Mouse (Mus musculus) CH12.LX (cell line): ENCODE measurements around the gene Sec24c. TPM values are rescaled to one million over a fixed set of nuclear protein-coding genes. Genes with fewer than 3 reads are reported as not detected.

Source experiments
- DNase-seq: peaks from one replicate; pipeline ENCODE4 v3.0.0-alpha.2; 2013; ENCODE audit errors: extremely low read depth
- H3K27ac ChIP-seq: 2 replicates; pipeline ENCODE4 v1.5.1; 2012; ENCODE audit warnings: low read depth, mild to moderate bottlenecking, control low read depth, moderate library complexity; ENCODE audit not compliant: insufficient read depth
- H3K27me3 ChIP-seq: replicated peaks from 2 replicates; pipeline ENCODE3; 2012; ENCODE audit warnings: inconsistent platforms
- H3K36me3 ChIP-seq, 2 experiments: replicated peaks in 1 of 2; 2 replicates each; pipeline versions ENCODE3 to v1.6.1; 2012; ENCODE audit warnings: inconsistent platforms in 1 of 2, low read length in 1 of 2, mild to moderate bottlenecking in 1 of 2, mixed read lengths in 1 of 2, moderate library complexity in 1 of 2; ENCODE audit not compliant: control insufficient read depth in 1 of 2, insufficient read depth in 1 of 2
- H3K4me1 ChIP-seq, 2 experiments: 2 replicates each; pipeline ENCODE4 v1.6.1; 2012; ENCODE audit warnings: inconsistent platforms in 1 of 2, moderate library complexity in 1 of 2; ENCODE audit not compliant: insufficient read depth in 2 of 2, control insufficient read depth in 1 of 2
- H3K4me2 ChIP-seq: 2 replicates; pipeline ENCODE4 v1.6.1; 2012; ENCODE audit warnings: low read depth, mild to moderate bottlenecking, control low read depth; ENCODE audit not compliant: poor library complexity, insufficient read depth, severe bottlenecking
- H3K4me3 ChIP-seq, 3 experiments: fragments of 150-350 bp in 1 of 3; sonication (generic) in 1 of 3; replicated peaks in 1 of 3; 2 replicates each; pipeline versions ENCODE3 to v1.5.1; 2011 to 2012; ENCODE audit warnings: low read depth in 2 of 3, low read length in 2 of 3, mild to moderate bottlenecking in 2 of 3, moderate library complexity in 2 of 3, control low read depth in 1 of 3, improper control_type of control experiment in 1 of 3, inconsistent platforms in 1 of 3, mixed read lengths in 1 of 3; ENCODE audit not compliant: poor library complexity in 1 of 3
- H3K79me2 ChIP-seq: replicated peaks from 2 replicates; pipeline ENCODE4 v1.6.1; 2012; ENCODE audit warnings: mild to moderate bottlenecking, moderate library complexity; ENCODE audit not compliant: control insufficient read depth, poor library complexity, insufficient read depth, severe bottlenecking; ENCODE audit errors: extremely low read depth
- H3K9ac ChIP-seq: 2 replicates; pipeline ENCODE4 v1.6.1; 2012; ENCODE audit warnings: low read depth, mild to moderate bottlenecking, control low read depth, moderate library complexity; ENCODE audit not compliant: insufficient read depth
- H3K9me3 ChIP-seq: replicated peaks from 2 replicates; pipeline ENCODE3; 2012; ENCODE audit warnings: low read length, inconsistent platforms, mixed read lengths
- CHD1 ChIP-seq: IDR thresholded peaks from 2 replicates; pipeline ENCODE4 v1.6.1; 2012; ENCODE audit warnings: low read depth, low read length, improper control_type of control experiment, inconsistent platforms
- CHD2 ChIP-seq: IDR thresholded peaks from 2 replicates; pipeline ENCODE4 v1.6.1; 2011; ENCODE audit warnings: low read length, improper control_type of control experiment
- CTCF ChIP-seq, 2 experiments: IDR thresholded peaks in 1 of 2; conservative IDR thresholded peaks in 1 of 2; 2 replicates each; pipeline ENCODE4 v1.5.1; 2011 to 2012; ENCODE audit warnings: low read depth in 2 of 2, low read length in 2 of 2, improper control_type of control experiment in 1 of 2, inconsistent platforms in 1 of 2, mild to moderate bottlenecking in 1 of 2, moderate library complexity in 1 of 2
- E2F4 ChIP-seq: IDR thresholded peaks from 2 replicates; pipeline ENCODE4 v1.6.1; 2011; ENCODE audit warnings: low read depth, low read length, improper control_type of control experiment; ENCODE audit not compliant: insufficient replicate concordance
- ELF1 ChIP-seq: IDR thresholded peaks from 2 replicates; pipeline ENCODE4 v1.6.1; 2014; ENCODE audit warnings: low read depth, mild to moderate bottlenecking, inconsistent platforms, low read length, improper control_type of control experiment
- EP300 ChIP-seq: IDR thresholded peaks from 2 replicates; pipeline ENCODE4 v1.6.1; 2011; ENCODE audit warnings: low read length, improper control_type of control experiment
- ETS1 ChIP-seq: conservative IDR thresholded peaks from 2 replicates; pipeline ENCODE4 v1.6.1; 2012; ENCODE audit warnings: low read depth, mild to moderate bottlenecking, inconsistent platforms, low read length, improper control_type of control experiment, moderate library complexity
- GABPA ChIP-seq: IDR thresholded peaks from 2 replicates; pipeline ENCODE4 v1.6.1; 2012; ENCODE audit warnings: low read depth, low read length, improper control_type of control experiment, inconsistent platforms; ENCODE audit not compliant: insufficient replicate concordance
- HCFC1 ChIP-seq: IDR thresholded peaks from 2 replicates; pipeline ENCODE4 v1.6.1; 2012; ENCODE audit warnings: low read depth, mild to moderate bottlenecking, inconsistent platforms, low read length, improper control_type of control experiment
- IRF4 ChIP-seq: IDR thresholded peaks from 2 replicates; pipeline ENCODE4 v1.6.1; 2014; ENCODE audit warnings: low read depth, mild to moderate bottlenecking, inconsistent platforms, low read length, improper control_type of control experiment
- JUN ChIP-seq: IDR thresholded peaks from 2 replicates; pipeline ENCODE4 v1.6.1; 2011; ENCODE audit warnings: low read depth, mild to moderate bottlenecking, low read length, improper control_type of control experiment, moderate library complexity; ENCODE audit not compliant: insufficient read depth
- MAFK ChIP-seq: IDR thresholded peaks from 2 replicates; pipeline ENCODE4 v1.6.1; 2011; ENCODE audit warnings: low read length, improper control_type of control experiment; ENCODE audit not compliant: insufficient replicate concordance
- MAX ChIP-seq: IDR thresholded peaks from 2 replicates; pipeline ENCODE4 v1.6.1; 2011; ENCODE audit warnings: low read length, improper control_type of control experiment
- MAZ ChIP-seq: IDR thresholded peaks from 2 replicates; pipeline ENCODE4 v1.6.1; 2012; ENCODE audit warnings: low read depth, mild to moderate bottlenecking, inconsistent platforms, low read length, improper control_type of control experiment, moderate library complexity
- PAX5 ChIP-seq: IDR thresholded peaks from 2 replicates; pipeline ENCODE4 v1.6.1; 2012; ENCODE audit warnings: low read length, inconsistent platforms, mixed read lengths
- POLR2A ChIP-seq: IDR thresholded peaks from 2 replicates; pipeline ENCODE4 v1.6.1; 2011; ENCODE audit warnings: low read depth, mild to moderate bottlenecking, improper control_type of control experiment, low read length
- POLR2AphosphoS2 ChIP-seq: IDR thresholded peaks from 2 replicates; pipeline ENCODE4 v1.6.1; 2011; ENCODE audit warnings: low read depth, low read length, improper control_type of control experiment
- RAD21 ChIP-seq: IDR thresholded peaks from 2 replicates; pipeline ENCODE4 v1.6.1; 2011; ENCODE audit warnings: low read depth, mild to moderate bottlenecking, low read length, improper control_type of control experiment, moderate library complexity
- SIN3A ChIP-seq: IDR thresholded peaks from 2 replicates; pipeline ENCODE4 v1.6.1; 2012; ENCODE audit warnings: low read length, improper control_type of control experiment, inconsistent platforms
- SMC3 ChIP-seq: IDR thresholded peaks from 2 replicates; pipeline ENCODE4 v1.6.1; 2011; ENCODE audit warnings: low read depth, low read length, improper control_type of control experiment
- TBP ChIP-seq: conservative IDR thresholded peaks from 2 replicates; pipeline ENCODE4 v1.6.1; 2011; ENCODE audit warnings: low read depth, low read length, improper control_type of control experiment
- TCF12 ChIP-seq: IDR thresholded peaks from 2 replicates; pipeline ENCODE4 v1.6.1; 2014; ENCODE audit warnings: low read depth, mild to moderate bottlenecking, inconsistent platforms, low read length, improper control_type of control experiment
- UBTF ChIP-seq: IDR thresholded peaks from 2 replicates; pipeline ENCODE4 v1.6.1; 2012; ENCODE audit warnings: low read depth, mild to moderate bottlenecking, inconsistent platforms, low read length, improper control_type of control experiment, moderate library complexity
- USF2 ChIP-seq: conservative IDR thresholded peaks from 2 replicates; pipeline ENCODE4 v1.6.1; 2011; ENCODE audit warnings: low read depth, low read length, improper control_type of control experiment
- ZKSCAN1 ChIP-seq: IDR thresholded peaks from 2 replicates; pipeline ENCODE4 v1.6.1; 2012; ENCODE audit warnings: low read depth, inconsistent platforms, low read length, improper control_type of control experiment, borderline replicate concordance
- dilution Hi-C: fragments of 300-500 bp; cut with MboI; formaldehyde crosslinking; loops from 2 replicates; pipeline ENCODE4 v1.14.3; 2020; ENCODE audit warnings: low sequenced_read_pairs; ENCODE audit not compliant: extremely low pct_unique_long_range_greater_than_20kb, extremely low pct_ligation_motif_present
- in situ Hi-C: fragments of 300-500 bp; cut with MboI; formaldehyde crosslinking; loops from 3 replicates; pipeline ENCODE4 v1.14.3; 2019; ENCODE audit warnings: low sequenced_read_pairs, low pct_ligation_motif_present, low pct_unique_long_range_greater_than_20kb, mixed read lengths
- polyA plus RNA-seq: library from polyadenylated mRNA; unstranded; fragments of >175 nt; gene quantifications from 2 replicates; pipeline ENCODE4 v1.2.1, GENCODE M21; 2012; ENCODE audit warnings: low read depth; ENCODE audit not compliant: insufficient read length
- total RNA-seq, 2 experiments: library from RNA; depleted of rRNA; stranded (reverse); fragments of 300-350 nt in 1 of 2; fragments of >200 nt in 1 of 2; gene quantifications; 2 replicates each; pipeline ENCODE4 v1.2.3; 2012 to 2014

Sec24c gene
- total and polyA plus RNA-seq, 3 experiments: 51.2 to 122 (median 95.9) TPM

DNA sequence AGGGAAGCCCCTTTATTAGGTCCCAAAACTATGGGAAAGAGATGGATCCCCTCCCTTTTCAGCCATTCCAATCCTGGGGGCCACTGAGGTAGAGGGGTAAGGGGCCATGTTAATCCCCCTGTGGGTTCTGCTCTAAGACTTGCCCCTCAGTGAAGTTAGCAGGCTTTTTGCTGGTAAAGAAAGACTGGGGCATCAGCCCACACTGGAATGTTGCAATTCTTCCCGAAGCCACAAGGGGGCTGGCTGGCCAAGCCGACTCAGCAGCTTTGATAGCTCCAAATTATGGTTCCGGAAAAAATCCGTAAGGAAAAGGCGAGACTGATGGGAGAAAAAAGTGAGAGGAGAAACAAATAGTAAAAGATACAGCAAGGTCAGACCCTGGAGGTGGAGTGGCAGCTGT is 49.9 kb downstream of the Sec24c start:
- H3K4me1 ChIP-seq: no peaks in the 10 kb centered on the region
- TF ChIP-seq SIN3A: no peak
- TF ChIP-seq RAD21: peak; percentile 36
- no peak for TF ChIP-seq IRF4
- no peak for TF ChIP-seq POLR2A
- TF ChIP-seq GABPA: no peak
- no peak for TF ChIP-seq JUN
- peak; percentile 73 to 78 for TF ChIP-seq CTCF (conservative IDR thresholded peaks at IDR 0.05 in 1 of 2, IDR thresholded peaks at IDR 0.05 in 1 of 2; ENCODE audit: low read depth in 2 of 2, low read length in 2 of 2)
- no peak for TF ChIP-seq CHD2
- TF ChIP-seq SMC3: peak; percentile 65
- no peak for TF ChIP-seq MAX
- no peak for TF ChIP-seq ZKSCAN1
- no peak for TF ChIP-seq TBP
- peak; percentile 96 for TF ChIP-seq MAFK
- TF ChIP-seq ELF1: no peak
- TF ChIP-seq ETS1: no peak
- no peak for TF ChIP-seq USF2
- TF ChIP-seq POLR2AphosphoS2: no peak
- TF ChIP-seq HCFC1: no peak
- no peak for TF ChIP-seq PAX5
- no peak for TF ChIP-seq E2F4
- H3K36me3 ChIP-seq: peaks cover 75 to 96% of the 10 kb centered on the region in 2 experiments
- H3K9me3 ChIP-seq: no peaks in the 10 kb centered on the region
- no peak for DNase-seq
- dilution Hi-C loops (no loop called here), in situ Hi-C loops (no loop called here)
- H3K4me2 ChIP-seq: no peak overlapping the region
- no peaks in the 10 kb centered on the region for H3K27me3 ChIP-seq
- H3K79me2 ChIP-seq: no peaks in the 10 kb centered on the region
- no peak overlapping the region for H3K4me3 ChIP-seq
- H3K27ac ChIP-seq: no peak overlapping the region
- H3K9ac ChIP-seq: no peak overlapping the region

DNA sequence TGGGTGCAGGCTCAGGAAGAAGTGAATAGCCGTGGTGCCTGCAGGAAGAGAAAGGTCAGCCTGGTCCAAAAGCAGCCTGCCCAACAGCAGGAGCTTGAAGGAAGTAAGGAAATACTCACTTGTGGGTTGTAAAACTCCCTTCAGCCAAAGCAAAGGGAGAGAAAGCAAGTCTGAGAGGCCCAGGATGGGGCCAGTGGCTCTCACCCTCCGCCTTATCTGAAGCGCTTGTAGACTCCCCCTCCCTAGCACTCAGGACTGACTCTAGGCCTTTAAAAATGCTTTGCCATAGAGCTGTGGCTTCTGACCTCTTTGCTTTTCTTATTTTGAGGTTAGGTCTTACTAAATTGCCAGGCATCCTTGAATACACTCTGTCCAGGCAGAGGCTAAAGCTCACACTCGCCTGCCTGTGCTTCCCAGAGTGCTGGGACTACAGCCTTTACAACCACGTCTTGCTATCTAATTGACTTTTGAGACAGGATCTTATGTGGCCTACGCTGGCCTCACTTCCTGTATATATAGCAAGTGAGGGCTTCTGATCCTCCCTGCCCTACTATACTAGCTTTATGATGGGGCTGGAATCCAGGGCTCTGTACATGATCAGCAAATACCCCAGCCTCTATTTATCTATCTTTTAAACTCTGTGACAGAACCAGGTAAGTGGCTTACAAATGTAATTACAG is 51.7 kb downstream of the Sec24c start:
- H3K4me3 ChIP-seq: no peak overlapping the region
- H3K4me2 ChIP-seq: no peak overlapping the region
- no peak for TF ChIP-seq MAZ
- no peak for TF ChIP-seq UBTF
- no peak for TF ChIP-seq POLR2A
- no peak for TF ChIP-seq HCFC1
- TF ChIP-seq CTCF (conservative IDR thresholded peaks at IDR 0.05 in 1 of 2, IDR thresholded peaks at IDR 0.05 in 1 of 2; ENCODE audit: low read depth in 2 of 2, low read length in 2 of 2): no peak
- no peak for TF ChIP-seq EP300
- no peak for TF ChIP-seq MAFK
- TF ChIP-seq PAX5: no peak
- no peak for TF ChIP-seq ELF1
- TF ChIP-seq CHD1: no peak
- TF ChIP-seq TCF12: no peak
- DNase-seq: no peak
- in situ Hi-C loops: loop anchor here (5.0 kb wide), 1 partner anchor 48 kb away; no protein-coding TSS in a partner anchor
- H3K27ac ChIP-seq: no peak overlapping the region
- peaks cover 76 to 97% of the 10 kb centered on the region in 2 experiments for H3K36me3 ChIP-seq
- no peaks in the 10 kb centered on the region for H3K9me3 ChIP-seq
- dilution Hi-C loops: no loop called here
- H3K27me3 ChIP-seq: no peaks in the 10 kb centered on the region
- no peaks in the 10 kb centered on the region for H3K79me2 ChIP-seq
- H3K9ac ChIP-seq: no peak overlapping the region
- H3K4me1 ChIP-seq: no peaks in the 10 kb centered on the region
